Mouse (Mus musculus): ENCODE measurements around the gene Kbtbd8. TPM values are rescaled to one million over a fixed set of nuclear protein-coding genes. Genes with fewer than 3 reads are reported as not detected.

The Kbtbd8 gene
- 1.2 TPM for polyA plus RNA-seq (2015; fragmentation: Illumina TruSeq; extraction: RNeasy Lipid Tissue Mini Kit (QIAGEN cat#74804); ENCODE audit: insufficient read depth, low read depth, low replicate concordance)

DNA sequence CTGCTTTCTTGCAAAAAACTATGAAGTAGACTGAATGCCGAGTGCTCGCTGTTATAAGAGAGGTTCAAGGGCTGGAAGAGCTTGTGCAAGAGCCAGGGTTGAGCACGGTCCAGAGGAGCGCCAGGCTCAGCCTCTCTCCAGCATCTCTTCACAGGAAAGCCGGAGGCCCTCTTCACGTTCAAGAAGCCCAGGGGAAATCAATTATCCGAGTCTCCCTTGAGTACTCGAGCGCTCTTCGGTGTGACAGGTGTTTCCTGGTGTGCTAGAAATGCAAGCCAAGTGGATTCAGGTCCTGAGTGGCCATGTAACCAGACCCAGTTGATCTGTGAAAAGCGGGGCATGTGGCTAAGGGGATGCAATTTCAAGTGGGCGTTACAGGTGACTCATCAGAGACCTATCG, at the start of gene Kbtbd8:
Gene Kbtbd8 (plus strand): TSS at position 295 of the 400 bp plus-strand sequence.

Other genes with a start within 250 kb of the Kbtbd8 start
- gene Gm10234, start 204.9 kb downstream of the Kbtbd8 start, polyA plus RNA-seq (2015; fragmentation: Illumina TruSeq; extraction: RNeasy Lipid Tissue Mini Kit (QIAGEN cat#74804); ENCODE audit: insufficient read depth, low read depth, low replicate concordance): not detected

Measured in pancreas, adult 10 weeks (tissue).